Mouse (Mus musculus) liver, postnatal 0 days (tissue): ENCODE measurements around the gene Il33.

Experiments
- CTCF ChIP-seq: sonication (generic); IDR thresholded peaks from 2 replicates; pipeline ENCODE4 v1.5.1; 2016; ENCODE audit warnings: antibody characterized with exemption, low read depth
- EP300 ChIP-seq: IDR thresholded peaks from 2 replicates; pipeline ENCODE4 v1.6.1; 2016; ENCODE audit warnings: antibody characterized with exemption, low read depth, mild to moderate bottlenecking

DNA sequence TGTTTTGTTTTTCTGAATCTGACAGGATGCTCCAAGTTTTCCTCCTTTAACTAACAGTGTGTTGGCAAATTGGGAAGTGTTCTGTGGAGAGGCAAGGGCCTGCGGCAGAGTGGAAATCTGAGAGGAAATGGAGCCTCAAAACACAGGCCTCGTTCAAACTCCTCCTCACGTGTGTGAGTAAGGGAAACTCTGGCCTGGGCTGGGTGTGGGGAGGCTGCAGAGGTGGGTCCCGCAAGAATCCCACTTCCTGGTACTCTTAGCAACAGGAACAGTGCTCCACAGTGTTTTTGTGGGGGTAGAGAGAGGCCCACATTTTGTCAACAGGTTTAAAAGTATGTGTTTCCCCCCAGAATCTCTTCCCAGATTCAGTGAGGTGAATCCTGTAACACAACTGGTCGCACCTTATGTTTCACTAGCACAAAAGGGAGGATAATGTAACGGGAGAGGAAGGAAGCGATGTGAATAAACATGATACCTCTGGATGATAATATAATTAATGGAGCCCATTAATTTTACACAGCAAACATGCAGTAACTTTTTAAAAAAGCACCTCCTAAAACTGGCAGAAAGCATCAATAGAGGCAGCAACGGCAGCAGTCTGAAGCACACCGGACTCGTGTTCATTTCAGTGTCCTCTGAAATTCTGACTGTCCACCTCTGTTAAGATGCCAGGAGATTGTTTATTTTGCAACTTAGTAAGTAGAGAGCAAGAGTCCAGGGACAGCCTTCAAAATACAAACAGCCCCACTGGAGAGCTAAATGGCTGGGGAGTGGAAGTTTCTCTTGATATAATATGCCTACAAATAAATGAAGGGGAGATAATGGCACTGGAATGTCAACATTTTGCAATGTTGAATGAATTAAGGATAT, 47.3 kb upstream of the Il33 start:
- no peak for TF ChIP-seq CTCF
- no peak for TF ChIP-seq EP300
